Mouse (Mus musculus): ENCODE data around the gene Mboat7. TPM values are rescaled to one million over a fixed set of nuclear protein-coding genes. Genes with fewer than 3 reads are reported as not detected.
"Not testable (repeated sequence)": the region's sequence is repeated elsewhere in the genome, so short reads cannot be mapped to it uniquely, and the experiment has no call there.

The Mboat7 gene
- total and polyA plus RNA-seq, 2 experiments from 2014 or later, result 117 to 212 TPM

- WGBS, result 31% methylated on average over 7 of the region's 7 CpGs
Observed at GRCm38 (mm10) chr7:3707568-3708413, 14.5 kb upstream of the Mboat7 start.

DNA sequence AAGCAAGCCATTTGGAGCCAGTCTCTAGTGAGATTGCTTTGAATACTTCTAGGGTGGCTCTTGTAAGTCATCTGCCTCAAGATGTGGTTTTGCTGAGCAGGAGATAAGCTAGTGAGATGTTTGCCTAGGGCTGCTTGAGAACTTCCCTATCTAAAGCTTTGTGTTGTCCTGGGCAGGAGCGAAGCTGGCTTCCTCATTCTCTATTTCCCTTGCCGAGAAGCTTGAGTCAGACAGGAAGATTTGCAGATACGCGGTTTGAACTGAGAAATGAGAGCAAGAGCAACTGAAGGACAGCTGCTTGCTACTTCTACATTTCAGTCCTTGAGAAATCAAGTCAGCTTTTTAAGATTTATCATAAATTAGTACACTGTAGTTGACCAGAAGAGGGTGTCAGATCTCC, 13.7 kb upstream of the Mboat7 start:
- no peak overlapping the region for H3K27ac ChIP-seq
- peaks cover 10% of the 10 kb centered on the region for H3K4me1 ChIP-seq (ENCODE audit: insufficient read depth, low read length)
- H3K9ac ChIP-seq (replicated peaks; ENCODE audit: low read length), result no peak overlapping the region
- TF ChIP-seq CTCF (IDR thresholded peaks at IDR 0.05; ENCODE audit: low read depth), result no peak
- H3K4me3 ChIP-seq (ENCODE audit: low read length), result no peak overlapping the region
- no peaks in the 10 kb centered on the region for H3K27me3 ChIP-seq (ENCODE audit: insufficient read depth, low read length)
- H3K36me3 ChIP-seq (ENCODE audit: insufficient read depth, low read length), result peaks cover 9% of the 10 kb centered on the region
- H3K4me2 ChIP-seq (ENCODE audit: low read depth, low read length), result no peak overlapping the region
- 59% methylated on average over 4 of the region's 4 CpGs for WGBS
- no peaks in the 10 kb centered on the region for H3K9me3 ChIP-seq (ENCODE audit: low read length)
- no peak for DNase-seq (ENCODE audit: low spot score)
- ATAC-seq, result no peak

More at GRCm38 (mm10) chr7:3707568-3708413, 14.5 kb upstream of the Mboat7 start:
- Histone ChIP-seq H3K36me3 (ENCODE audit: insufficient read depth, low read length) (peaks cover 9% of the 10 kb centered on the region), H3K9me3 (ENCODE audit: low read length) (no peaks in the 10 kb centered on the region), H3K4me3 (ENCODE audit: low read length) (no peak overlapping the region), H3K9ac (replicated peaks; ENCODE audit: low read length) (no peak overlapping the region), H3K4me2 (ENCODE audit: low read depth, low read length) (no peak overlapping the region), H3K27me3 (ENCODE audit: insufficient read depth, low read length) (no peaks in the 10 kb centered on the region), H3K27ac (no peak overlapping the region), H3K4me1 (ENCODE audit: insufficient read depth, low read length) (peaks cover 10% of the 10 kb centered on the region)
- TF ChIP-seq CTCF (IDR thresholded peaks at IDR 0.05; ENCODE audit: low read depth), result no peak
- ATAC-seq (no peak), DNase-seq (ENCODE audit: low spot score) (no peak)

DNA sequence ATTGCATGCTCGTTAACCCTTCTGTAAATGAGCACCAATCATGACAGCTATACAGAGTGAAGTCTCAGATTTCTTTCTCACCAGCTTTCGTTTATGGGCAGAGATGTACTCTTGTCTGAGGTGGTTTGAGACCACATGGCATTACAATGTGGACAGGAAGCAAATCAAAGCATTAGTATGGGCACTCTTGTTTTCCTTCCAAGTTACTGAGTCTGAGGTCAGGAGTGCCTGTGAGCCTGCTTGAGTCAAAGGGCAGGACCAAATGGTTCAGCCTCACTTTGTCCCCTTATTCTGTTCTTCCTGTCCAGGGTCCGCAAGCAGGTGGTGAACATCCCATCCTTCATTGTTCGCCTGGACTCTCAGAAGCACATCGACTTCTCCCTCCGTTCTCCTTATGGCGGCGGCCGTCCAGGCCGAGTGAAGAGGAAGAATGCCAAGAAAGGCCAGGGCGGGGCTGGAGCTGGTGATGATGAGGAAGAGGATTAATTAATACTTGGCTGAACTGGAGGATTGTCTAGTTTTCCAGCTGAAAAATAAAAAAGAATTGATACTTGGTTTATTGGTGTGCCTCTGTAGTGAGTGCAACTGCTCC, 13.1 kb upstream of the Mboat7 start:
- Histone ChIP-seq H3K4me3 (ENCODE audit: low read length) (peak overlapping the region; percentile 71), H3K9ac (replicated peaks; ENCODE audit: low read length) (peak overlapping the region; percentile 65; the same call in 1 of the 2 replicates), H3K27ac (no peak overlapping the region), H3K4me2 (ENCODE audit: low read depth, low read length) (peak overlapping the region; percentile 87), H3K9me3 (ENCODE audit: low read length) (no peaks in the 10 kb centered on the region), H3K27me3 (ENCODE audit: insufficient read depth, low read length) (no peaks in the 10 kb centered on the region), H3K36me3 (ENCODE audit: insufficient read depth, low read length) (peaks cover 9% of the 10 kb centered on the region), H3K4me1 (ENCODE audit: insufficient read depth, low read length) (peaks cover 10% of the 10 kb centered on the region)
- ATAC-seq (no peak), DNase-seq (ENCODE audit: low spot score) (no peak)
- TF ChIP-seq CTCF (IDR thresholded peaks at IDR 0.05; ENCODE audit: low read depth), result no peak
- WGBS, result 45% methylated on average over 11 of the region's 11 CpGs

DNA sequence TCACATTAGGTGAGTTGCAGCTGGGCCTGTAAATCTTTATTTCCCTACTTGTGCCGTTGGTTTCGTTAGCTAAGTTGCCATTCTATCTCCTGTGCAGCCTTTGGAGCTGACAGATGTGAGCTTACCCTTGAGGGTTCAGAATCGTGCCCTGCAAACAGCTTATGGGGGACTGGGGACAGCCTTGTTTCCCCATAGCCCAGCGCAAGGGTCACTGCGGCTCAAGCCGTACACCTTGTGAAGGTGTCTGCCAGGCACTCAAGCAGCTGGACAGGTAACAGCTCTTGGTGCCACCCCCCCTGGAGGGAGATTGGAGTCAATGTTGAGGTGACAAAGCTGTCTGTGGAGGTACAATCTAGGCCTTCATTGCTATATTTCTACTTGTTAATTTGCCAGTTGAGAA, 12.6 kb upstream of the Mboat7 start:
- Histone ChIP-seq H3K4me1 (ENCODE audit: insufficient read depth, low read length) (peaks cover 10% of the 10 kb centered on the region), H3K4me3 (ENCODE audit: low read length) (peak overlapping the region; percentile 71), H3K36me3 (ENCODE audit: insufficient read depth, low read length) (peaks cover 10% of the 10 kb centered on the region), H3K27ac (no peak overlapping the region), H3K4me2 (ENCODE audit: low read depth, low read length) (peak overlapping the region; percentile 87), H3K9ac (replicated peaks; ENCODE audit: low read length) (peak overlapping the region; percentile 65), H3K9me3 (ENCODE audit: low read length) (no peaks in the 10 kb centered on the region), H3K27me3 (ENCODE audit: insufficient read depth, low read length) (no peaks in the 10 kb centered on the region)
- ATAC-seq (no peak), DNase-seq (ENCODE audit: low spot score) (no peak)
- TF ChIP-seq CTCF (IDR thresholded peaks at IDR 0.05; ENCODE audit: low read depth), result no peak
- 32% methylated on average over 6 of the region's 6 CpGs for WGBS

- not testable (repeated sequence) for H3K27ac ChIP-seq; DNase-seq (ENCODE audit: low spot score); H3K4me1 ChIP-seq (ENCODE audit: insufficient read depth, low read length); H3K27me3 ChIP-seq (ENCODE audit: insufficient read depth, low read length); ATAC-seq; H3K9me3 ChIP-seq (ENCODE audit: low read length)
- under 1% methylated on average over 6 of the region's 7 CpGs for whole genome bisulfite sequencing
- peaks cover 13% of the 10 kb centered on the region for H3K36me3 ChIP-seq (ENCODE audit: insufficient read depth, low read length)
- H3K9ac ChIP-seq (replicated peaks; ENCODE audit: low read length), result peak overlapping the region; percentile 65
- peak overlapping the region; percentile 71 for H3K4me3 ChIP-seq (ENCODE audit: low read length)
- H3K4me2 ChIP-seq (ENCODE audit: low read depth, low read length), result peak overlapping the region; percentile 87
Observed at GRCm38 (mm10) chr7:3705461-3705860, 12.1 kb upstream of the Mboat7 start.

GRCm38 (mm10) chr7:3704475-3704874, 11.2 kb upstream of the Mboat7 start:
- no peaks in the 10 kb centered on the region for H3K27me3 ChIP-seq (ENCODE audit: insufficient read depth, low read length)
- peaks cover 10% of the 10 kb centered on the region for H3K4me1 ChIP-seq (ENCODE audit: insufficient read depth, low read length)
- H3K9ac ChIP-seq (replicated peaks; ENCODE audit: low read length), result peak overlapping the region; percentile 65
- H3K27ac ChIP-seq, result peak overlapping the region; percentile 92
- peak overlapping the region; percentile 87 for H3K4me2 ChIP-seq (ENCODE audit: low read depth, low read length)
- peaks cover 21% of the 10 kb centered on the region for H3K36me3 ChIP-seq (ENCODE audit: insufficient read depth, low read length)
- no peak for TF ChIP-seq CTCF (IDR thresholded peaks at IDR 0.05; ENCODE audit: low read depth)
- DNase-seq (ENCODE audit: low spot score) (no peak), ATAC-seq (peak; percentile 69)
- WGBS, result under 1% methylated on average over 20 of the region's 20 CpGs
- peak overlapping the region; percentile 71 for H3K4me3 ChIP-seq (ENCODE audit: low read length)
- no peaks in the 10 kb centered on the region for H3K9me3 ChIP-seq (ENCODE audit: low read length)

Measured in hindbrain, postnatal 0 days (tissue).